Mouse (Mus musculus): ENCODE data around the gene Phox2a. TPM values are rescaled to one million over a fixed set of nuclear protein-coding genes. Genes with fewer than 3 reads are reported as not detected.
A peak's percentile ranks its signal among the peaks of the same experiment; 100 is the strongest.

Phox2a gene
- total and polyA plus RNA-seq, 3 experiments, result not detected

GRCm38 (mm10) chr7:101857094-101857493, 39.0 kb downstream of the Phox2a start, which contains the start of gene Folr2:
TSS of gene Folr2 (minus strand) at chr7:101857194.
- Histone ChIP-seq H3K27ac (ENCODE audit: control insufficient read depth, low read depth, low read length) (no peak within 1 kb of the TSS), H3K79me2 (ENCODE audit: control insufficient read depth, insufficient read depth, low read length, poor library complexity) (no peaks in the 10 kb centered on the region), H3K9ac (ENCODE audit: control insufficient read depth, low read depth, low read length, poor library complexity, severe bottlenecking) (no peak within 1 kb of the TSS), H3K9me3 (replicated peaks; ENCODE audit: insufficient read depth, low read length) (no peaks in the 10 kb centered on the region), H3K4me3 (ENCODE audit: control insufficient read depth in 1 of 2, insufficient read depth in 1 of 2, low read depth in 2 of 2, low read length in 2 of 2) (no peak within 1 kb of the TSS), H3K4me1 (ENCODE audit: control insufficient read depth in 1 of 2, insufficient read depth in 2 of 2, low read length in 2 of 2) (peaks cover 0 to 7% of the 10 kb centered on the region in 2 experiments; a peak in 2 of 4 replicates), H3K27me3 (ENCODE audit: control insufficient read depth in 1 of 2, insufficient read depth in 2 of 2, low read length in 2 of 2) (no peaks in the 10 kb centered on the region), H3K36me3 (ENCODE audit: control insufficient read depth in 1 of 2, insufficient read depth in 2 of 2, low read length in 2 of 2) (no peaks in the 10 kb centered on the region; a peak in 1 of 4 replicates)
- no peak for DNase-seq (ENCODE audit: low read depth, low spot score)
- TF ChIP-seq TBP (IDR thresholded peaks at IDR 0.05; ENCODE audit: low read depth, low read length) (no peak), TAL1 (IDR thresholded peaks at IDR 0.05; ENCODE audit: low read length) (no peak), ZC3H11A (IDR thresholded peaks at IDR 0.05; ENCODE audit: low read depth, low read length) (no peak), RCOR1 (IDR thresholded peaks at IDR 0.05; ENCODE audit: low read depth, low read length) (no peak), GATA1 (IDR thresholded peaks at IDR 0.05; ENCODE audit: low read depth, low read length) (no peak), NELFE (IDR thresholded peaks at IDR 0.05; ENCODE audit: low read depth, low read length) (no peak), BHLHE40 (IDR thresholded peaks at IDR 0.05; ENCODE audit: borderline replicate concordance, low read depth, low read length) (no peak), MAX (IDR thresholded peaks at IDR 0.05; ENCODE audit: low read length) (no peak), SIN3A (IDR thresholded peaks at IDR 0.05; ENCODE audit: low read length) (no peak), ZNF384 (IDR thresholded peaks at IDR 0.05; ENCODE audit: low read depth, low read length) (no peak), POLR2AphosphoS2 (IDR thresholded peaks at IDR 0.05; ENCODE audit: low read length) (no peak), MAZ (IDR thresholded peaks at IDR 0.05; ENCODE audit: low read depth, low read length) (no peak)

- H3K9me3 ChIP-seq (replicated peaks; ENCODE audit: insufficient read depth, low read length), result no peaks in the 10 kb centered on the region
- TF ChIP-seq CTCF (IDR thresholded peaks at IDR 0.05 in 2 of 3, conservative IDR thresholded peaks at IDR 0.05 in 1 of 3; ENCODE audit: control insufficient read depth in 1 of 3, insufficient read depth in 1 of 3, low read depth in 2 of 3, low read length in 3 of 3, poor library complexity in 1 of 3, severe bottlenecking in 1 of 3) (0 out of 6 replicates have a peak, but pooled peaks of 1 of the 3 experiments have one; percentile 3), POLR2A (IDR thresholded peaks at IDR 0.05; ENCODE audit: control insufficient read depth in 1 of 2, insufficient read depth in 1 of 2, low read depth in 1 of 2, low read length in 2 of 2, poor library complexity in 1 of 2) (no peak), MYC (IDR thresholded peaks at IDR 0.05; ENCODE audit: low read depth, low read length) (no peak)
- H3K79me2 ChIP-seq (ENCODE audit: control insufficient read depth, insufficient read depth, low read length, poor library complexity), result no peaks in the 10 kb centered on the region
- peak overlapping the region; percentile 27; the same call in 1 of the 2 replicates for H3K9ac ChIP-seq (ENCODE audit: control insufficient read depth, low read depth, low read length, poor library complexity, severe bottlenecking)
- H3K27ac ChIP-seq (ENCODE audit: control insufficient read depth, low read depth, low read length), result no peak overlapping the region
- peak; percentile 49 for DNase-seq (ENCODE audit: low read depth, low spot score)
- peak overlapping the region in 1 of 2 experiments; percentile 10; a peak in 2 of 4 replicates for H3K4me3 ChIP-seq (ENCODE audit: control insufficient read depth in 1 of 2, insufficient read depth in 1 of 2, low read depth in 2 of 2, low read length in 2 of 2)
- H3K4me1 ChIP-seq (ENCODE audit: control insufficient read depth in 1 of 2, insufficient read depth in 2 of 2, low read length in 2 of 2), result peaks cover 0 to 7% of the 10 kb centered on the region in 2 experiments; a peak in 2 of 4 replicates
- H3K36me3 ChIP-seq (ENCODE audit: control insufficient read depth in 1 of 2, insufficient read depth in 2 of 2, low read length in 2 of 2), result no peaks in the 10 kb centered on the region; a peak in 1 of 4 replicates
- H3K27me3 ChIP-seq (ENCODE audit: control insufficient read depth in 1 of 2, insufficient read depth in 2 of 2, low read length in 2 of 2), result no peaks in the 10 kb centered on the region
Observed at GRCm38 (mm10) chr7:101858362-101858761, 40.2 kb downstream of the Phox2a start.

GRCm38 (mm10) chr7:101860978-101861377, 42.9 kb downstream of the Phox2a start:
- Histone ChIP-seq H3K9ac (ENCODE audit: control insufficient read depth, low read depth, low read length, poor library complexity, severe bottlenecking) (no peak overlapping the region), H3K27ac (ENCODE audit: control insufficient read depth, low read depth, low read length) (no peak overlapping the region), H3K36me3 (ENCODE audit: control insufficient read depth in 1 of 2, insufficient read depth in 2 of 2, low read length in 2 of 2) (no peaks in the 10 kb centered on the region; a peak in 1 of 4 replicates), H3K4me3 (ENCODE audit: control insufficient read depth in 1 of 2, insufficient read depth in 1 of 2, low read depth in 2 of 2, low read length in 2 of 2) (no peak overlapping the region), H3K9me3 (replicated peaks; ENCODE audit: insufficient read depth, low read length) (no peaks in the 10 kb centered on the region), H3K27me3 (ENCODE audit: control insufficient read depth in 1 of 2, insufficient read depth in 2 of 2, low read length in 2 of 2) (no peaks in the 10 kb centered on the region), H3K4me1 (ENCODE audit: control insufficient read depth in 1 of 2, insufficient read depth in 2 of 2, low read length in 2 of 2) (peaks cover 0 to 4% of the 10 kb centered on the region in 2 experiments; a peak in 2 of 4 replicates), H3K79me2 (ENCODE audit: control insufficient read depth, insufficient read depth, low read length, poor library complexity) (no peaks in the 10 kb centered on the region)
- DNase-seq (ENCODE audit: low read depth, low spot score), result no peak
- TF ChIP-seq POLR2A (IDR thresholded peaks at IDR 0.05; ENCODE audit: control insufficient read depth in 1 of 2, insufficient read depth in 1 of 2, low read depth in 1 of 2, low read length in 2 of 2, poor library complexity in 1 of 2) (no peak), CHD1 (IDR thresholded peaks at IDR 0.05; ENCODE audit: low read depth, low read length) (no peak), E2F4 (IDR thresholded peaks at IDR 0.05; ENCODE audit: borderline replicate concordance, low read depth, low read length) (no peak), EP300 (IDR thresholded peaks at IDR 0.05; ENCODE audit: low read depth in 1 of 2, low read length in 2 of 2) (no peak), MEF2A (IDR thresholded peaks at IDR 0.05; ENCODE audit: extremely low read depth, insufficient replicate concordance, low read depth, low read length, poor library complexity, severe bottlenecking) (no peak), MYB (IDR thresholded peaks at IDR 0.05; ENCODE audit: low read depth, low read length) (no peak), MYC (IDR thresholded peaks at IDR 0.05; ENCODE audit: low read depth, low read length) (no peak), MAX (IDR thresholded peaks at IDR 0.05; ENCODE audit: low read length) (no peak), RCOR1 (IDR thresholded peaks at IDR 0.05; ENCODE audit: low read depth, low read length) (no peak), USF1 (IDR thresholded peaks at IDR 0.05; ENCODE audit: low read depth, low read length) (no peak), ZKSCAN1 (IDR thresholded peaks at IDR 0.05; ENCODE audit: low read depth, low read length) (no peak), ELF1 (IDR thresholded peaks at IDR 0.05; ENCODE audit: low read depth, low read length) (no peak), NRF1 (IDR thresholded peaks at IDR 0.05; ENCODE audit: insufficient read depth, low read depth, low read length, poor library complexity, severe bottlenecking) (no peak), GABPA (IDR thresholded peaks at IDR 0.05; ENCODE audit: low read depth, low read length) (no peak), RAD21 (IDR thresholded peaks at IDR 0.05; ENCODE audit: low read depth, low read length) (no peak)
